Comparison of ENCODE assay signal across 20 mouse cellular contexts in genomic region chr3:106057966-106058365, GRCm38 (mm10). TPM values are rescaled to one million over a fixed set of nuclear protein-coding genes. Genes with fewer than 3 reads are reported as not detected.
DNase-seq lines count a peak whose midpoint lies in the region.
"Had no signal": no experiment of that assay in that cellular context is flagged by ENCODE, and none has a peak within 500 bp of the region (broad histone marks: within the 10 kb centered on the region; RNA-seq: fewer than 3 reads in every experiment).

No protein-coding gene starts in this region.

- peak; percentile 91 for DNase-seq in brain, adult 2 months (ENCODE audit: low read depth, low spot score)
- DNase-seq in cerebellum, adult 11-12 months, result peak; percentile 71
- peak; percentile 28 for DNase-seq in cerebellum, adult 8-10 months
- peak; percentile 19 to 25 for DNase-seq in cerebellum, postnatal 36 days
- no peak for DNase-seq in gastrocnemius, postnatal 14 days
- DNase-seq in ovary, adult 18-20 months (ENCODE audit: low spot score), result no peak
- DNase-seq: adrenal gland, adult 2 months; adrenal gland, postnatal 14 days; forebrain, postnatal 0 days; gastrocnemius, postnatal 36 days; heart, adult 2 months; heart, postnatal 14 days; heart, postnatal 4 days; kidney, adult 18-20 months had no signal

- intact Hi-C loops in gastrocnemius, postnatal 14 days (cut with DNase I; ENCODE audit: low total_unique reads), result no loop called here

RNA-seq across cellular contexts. Expression of gene Chil5, which starts 25.4 kb away (rescaled TPM):
- under 1 TPM in 1 of 2 experiments, not detected in 1; 0.29 TPM for total RNA-seq in gastrocnemius, postnatal 14 days (2021)
- total RNA-seq: adrenal gland, adult 2 months; adrenal gland, postnatal 14 days; adrenal gland, postnatal 4 days; common myeloid progenitor, adult 5-6 weeks; forebrain, postnatal 0 days; gastrocnemius, adult 8-10 months; gastrocnemius, postnatal 36 days; granulocyte monocyte progenitor cell, adult 5-6 weeks; heart, adult 2 months; heart, postnatal 14 days; hindbrain, postnatal 0 days; MEL had no signal

RNA-seq across cellular contexts. Expression of gene Pifo, which starts 43.5 kb away (rescaled TPM):
- total RNA-seq in gastrocnemius, postnatal 14 days (2021), result not detected
- total RNA-seq: adrenal gland, adult 2 months; adrenal gland, postnatal 14 days; adrenal gland, postnatal 4 days; common myeloid progenitor, adult 5-6 weeks; gastrocnemius, postnatal 36 days; granulocyte monocyte progenitor cell, adult 5-6 weeks; heart, adult 2 months; heart, postnatal 4 days; MEL had no signal

RNA-seq across cellular contexts. Expression of gene Chia1, which starts 55.1 kb away (rescaled TPM):
- total RNA-seq in gastrocnemius, postnatal 14 days (2021), result not detected
- total RNA-seq: adrenal gland, adult 2 months; adrenal gland, postnatal 14 days; adrenal gland, postnatal 4 days; common myeloid progenitor, adult 5-6 weeks; gastrocnemius, postnatal 36 days; granulocyte monocyte progenitor cell, adult 5-6 weeks; heart, adult 2 months; heart, postnatal 14 days; heart, postnatal 4 days; MEL had no signal

Comparison
In these comparisons a context has a peak if more than half of its experiments do, and no peak if none do; other contexts are left out.
1. DNase-seq: peak in brain, adult 2 months (single experiment), cerebellum, adult 11-12 months (single experiment), cerebellum, adult 8-10 months (single experiment) and cerebellum, postnatal 36 days (2 of 2); none in gastrocnemius, postnatal 14 days (single experiment) and ovary, adult 18-20 months (single experiment).